Mouse (Mus musculus): ENCODE data around the gene Parp11. TPM values are rescaled to one million over a fixed set of nuclear protein-coding genes. Genes with fewer than 3 reads are reported as not detected.

Gene Parp11
- polyA plus RNA-seq, 1 experiment from 2014 or later: 91.7 TPM

DNA sequence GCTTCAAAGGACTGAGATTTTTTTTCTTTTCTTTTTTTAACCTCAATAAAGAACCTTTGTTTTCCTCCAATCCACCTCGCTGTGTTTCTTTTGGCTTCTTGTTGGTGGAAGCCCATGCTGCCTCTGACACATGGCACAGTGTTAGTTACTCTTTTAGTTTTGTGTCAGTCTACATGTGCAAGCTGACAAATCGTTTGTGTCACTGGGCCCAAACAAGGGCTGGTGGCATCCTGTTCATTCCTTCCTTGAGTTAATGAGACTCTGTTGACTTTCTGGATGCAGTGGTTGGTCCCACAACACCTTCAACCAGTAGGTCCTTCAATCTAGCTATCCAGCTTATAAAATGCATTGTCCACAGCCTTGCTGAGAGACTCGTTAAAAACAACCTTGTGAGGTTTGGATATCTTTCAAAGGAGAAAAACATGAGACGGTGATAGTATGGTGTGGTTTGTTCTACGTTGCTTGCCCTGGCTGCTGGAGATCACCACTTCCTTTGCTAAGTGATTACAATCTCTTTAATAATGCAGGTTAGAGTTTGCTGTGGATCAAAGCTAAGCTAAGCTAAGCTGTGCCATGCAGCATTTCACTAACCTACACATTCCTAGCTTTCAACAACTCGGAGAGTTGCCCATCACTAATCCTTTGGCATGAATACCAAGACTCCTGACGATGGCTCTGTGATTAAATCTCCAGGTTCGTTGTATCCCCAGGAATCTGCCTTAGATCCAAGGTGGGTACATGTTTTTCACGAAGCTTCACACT, 12.6 kb upstream of the Parp11 start:
- Histone ChIP-seq H3K9me3 (no peaks in the 10 kb centered on the region), H3K4me2 (replicated peaks) (no peak overlapping the region), H3K36me3 (no peaks in the 10 kb centered on the region), H3K4me3 (replicated peaks) (no peak overlapping the region), H3K27me3 (no peaks in the 10 kb centered on the region), H3K4me1 (replicated peaks) (no peaks in the 10 kb centered on the region; the same call in 1 of the 2 replicates), H3K27ac (no peak overlapping the region), H3K9ac (replicated peaks) (no peak overlapping the region)
- ATAC-seq: no peak
- 85% methylated on average over 9 of the region's 9 CpGs for WGBS

DNA sequence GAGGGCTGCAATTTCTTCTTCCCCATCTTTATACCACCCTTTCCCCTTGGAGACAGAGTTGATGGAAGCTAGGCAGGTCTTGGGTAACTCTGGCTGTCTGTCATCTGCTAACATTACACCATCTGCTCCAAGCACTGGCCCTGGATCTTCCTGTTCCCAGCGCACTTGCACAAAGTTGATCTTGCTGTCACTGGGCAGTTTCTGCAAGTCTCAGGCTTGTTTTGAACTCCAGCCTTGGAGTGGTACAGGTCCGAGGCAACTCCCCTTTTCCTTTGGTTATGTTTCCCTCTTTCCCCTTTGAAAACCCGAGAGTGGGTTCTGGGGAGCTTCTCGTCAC, 12.0 kb upstream of the Parp11 start:
- Histone ChIP-seq H3K27me3 (no peaks in the 10 kb centered on the region), H3K36me3 (no peaks in the 10 kb centered on the region), H3K4me2 (replicated peaks) (no peak overlapping the region), H3K9me3 (no peaks in the 10 kb centered on the region), H3K4me1 (replicated peaks) (peaks cover 4% of the 10 kb centered on the region; the same call in 1 of the 2 replicates), H3K27ac (no peak overlapping the region), H3K4me3 (replicated peaks) (no peak overlapping the region), H3K9ac (replicated peaks) (no peak overlapping the region)
- ATAC-seq: no peak
- 71% methylated on average over 4 of the region's 4 CpGs for WGBS

GRCm38 (mm10) chr6:127439063-127439462, 7.6 kb upstream of the Parp11 start:
- Histone ChIP-seq H3K9me3 (no peaks in the 10 kb centered on the region), H3K4me2 (replicated peaks) (no peak overlapping the region), H3K9ac (replicated peaks) (no peak overlapping the region), H3K4me1 (replicated peaks) (peaks cover 41% of the 10 kb centered on the region), H3K4me3 (replicated peaks) (no peak overlapping the region), H3K27ac (no peak overlapping the region), H3K36me3 (no peaks in the 10 kb centered on the region), H3K27me3 (no peaks in the 10 kb centered on the region)
- ATAC-seq: no peak
- WGBS: 96% methylated on average over 3 of the region's 3 CpGs

GRCm38 (mm10) chr6:127439540-127440195, 7.0 kb upstream of the Parp11 start:
- H3K27ac ChIP-seq: peak overlapping the region; percentile 30; the same call in 1 of the 2 replicates
- 86% methylated on average over 5 of the region's 5 CpGs for WGBS
- H3K9ac ChIP-seq (replicated peaks): no peak overlapping the region
- no peak overlapping the region for H3K4me2 ChIP-seq (replicated peaks)
- H3K27me3 ChIP-seq: no peaks in the 10 kb centered on the region
- H3K4me3 ChIP-seq (replicated peaks): no peak overlapping the region
- no peak for ATAC-seq
- H3K4me1 ChIP-seq (replicated peaks): peaks cover 47% of the 10 kb centered on the region
- no peaks in the 10 kb centered on the region for H3K9me3 ChIP-seq
- H3K36me3 ChIP-seq: no peaks in the 10 kb centered on the region

GRCm38 (mm10) chr6:127440416-127441104, 6.1 kb upstream of the Parp11 start:
- peak; percentile 92 for ATAC-seq
- no peaks in the 10 kb centered on the region for H3K27me3 ChIP-seq
- peaks cover 54% of the 10 kb centered on the region for H3K4me1 ChIP-seq (replicated peaks)
- H3K4me3 ChIP-seq (replicated peaks): peak overlapping the region; percentile 3; the same call in 1 of the 2 replicates
- peak overlapping the region; percentile 66 for H3K27ac ChIP-seq
- H3K9me3 ChIP-seq: no peaks in the 10 kb centered on the region
- 0 out of 2 replicates have a peak overlapping the region, but pooled peaks have one; percentile 23 for H3K9ac ChIP-seq (replicated peaks)
- peak overlapping the region; percentile 50 for H3K4me2 ChIP-seq (replicated peaks)
- no peaks in the 10 kb centered on the region for H3K36me3 ChIP-seq
- 22% methylated on average over 14 of the region's 14 CpGs for WGBS

- no peaks in the 10 kb centered on the region for H3K9me3 ChIP-seq
- WGBS: 49% methylated on average over 4 of the region's 4 CpGs
- ATAC-seq: no peak
Observed at GRCm38 (mm10) chr6:127442584-127442983, 4.1 kb upstream of the Parp11 start.

DNA sequence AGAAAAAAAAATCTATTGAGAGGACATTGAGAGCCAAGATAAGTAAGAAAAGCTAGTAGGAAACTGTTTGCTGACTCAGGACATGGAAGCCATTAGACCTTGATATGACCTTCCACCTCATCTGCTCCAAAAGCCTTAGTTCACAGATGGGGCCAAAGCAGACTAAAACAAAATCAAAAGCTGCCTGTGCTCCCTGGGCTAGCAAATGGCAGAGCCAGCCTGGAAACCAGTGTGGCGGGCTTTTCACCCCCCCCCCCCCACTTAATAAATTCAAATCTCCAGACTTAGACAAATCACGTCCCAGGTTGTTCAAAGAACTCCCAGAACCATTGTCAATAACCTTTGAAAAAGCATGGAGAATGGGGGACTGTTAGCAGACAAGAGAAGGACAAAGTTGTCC, 2.7 kb upstream of the Parp11 start:
- no peak for ATAC-seq
- 2% methylated on average over 2 of the region's 2 CpGs for WGBS
- H3K4me3 ChIP-seq (replicated peaks): no peak overlapping the region
- peaks cover 66% of the 10 kb centered on the region for H3K4me1 ChIP-seq (replicated peaks)
- no peaks in the 10 kb centered on the region for H3K9me3 ChIP-seq
- H3K4me2 ChIP-seq (replicated peaks): no peak overlapping the region
- H3K27me3 ChIP-seq: no peaks in the 10 kb centered on the region
- H3K9ac ChIP-seq (replicated peaks): no peak overlapping the region
- H3K27ac ChIP-seq: 0 out of 2 replicates have a peak overlapping the region, but pooled peaks have one; percentile 21
- H3K36me3 ChIP-seq: no peaks in the 10 kb centered on the region

More at GRCm38 (mm10) chr6:127442584-127442983, 4.1 kb upstream of the Parp11 start:
- Histone ChIP-seq H3K9ac (replicated peaks) (no peak overlapping the region), H3K27me3 (no peaks in the 10 kb centered on the region), H3K4me3 (replicated peaks) (no peak overlapping the region), H3K4me2 (replicated peaks) (no peak overlapping the region), H3K4me1 (replicated peaks) (peaks cover 56% of the 10 kb centered on the region), H3K27ac (no peak overlapping the region), H3K36me3 (no peaks in the 10 kb centered on the region)

GRCm38 (mm10) chr6:127444466-127444865, 2.2 kb upstream of the Parp11 start:
- 29% methylated on average over 4 of the region's 4 CpGs for WGBS
- Histone ChIP-seq H3K36me3 (no peaks in the 10 kb centered on the region), H3K27ac (no peak overlapping the region), H3K9me3 (no peaks in the 10 kb centered on the region), H3K4me1 (replicated peaks) (peaks cover 69% of the 10 kb centered on the region), H3K4me3 (replicated peaks) (no peak overlapping the region), H3K4me2 (replicated peaks) (no peak overlapping the region), H3K27me3 (no peaks in the 10 kb centered on the region), H3K9ac (replicated peaks) (no peak overlapping the region)
- no peak for ATAC-seq

DNA sequence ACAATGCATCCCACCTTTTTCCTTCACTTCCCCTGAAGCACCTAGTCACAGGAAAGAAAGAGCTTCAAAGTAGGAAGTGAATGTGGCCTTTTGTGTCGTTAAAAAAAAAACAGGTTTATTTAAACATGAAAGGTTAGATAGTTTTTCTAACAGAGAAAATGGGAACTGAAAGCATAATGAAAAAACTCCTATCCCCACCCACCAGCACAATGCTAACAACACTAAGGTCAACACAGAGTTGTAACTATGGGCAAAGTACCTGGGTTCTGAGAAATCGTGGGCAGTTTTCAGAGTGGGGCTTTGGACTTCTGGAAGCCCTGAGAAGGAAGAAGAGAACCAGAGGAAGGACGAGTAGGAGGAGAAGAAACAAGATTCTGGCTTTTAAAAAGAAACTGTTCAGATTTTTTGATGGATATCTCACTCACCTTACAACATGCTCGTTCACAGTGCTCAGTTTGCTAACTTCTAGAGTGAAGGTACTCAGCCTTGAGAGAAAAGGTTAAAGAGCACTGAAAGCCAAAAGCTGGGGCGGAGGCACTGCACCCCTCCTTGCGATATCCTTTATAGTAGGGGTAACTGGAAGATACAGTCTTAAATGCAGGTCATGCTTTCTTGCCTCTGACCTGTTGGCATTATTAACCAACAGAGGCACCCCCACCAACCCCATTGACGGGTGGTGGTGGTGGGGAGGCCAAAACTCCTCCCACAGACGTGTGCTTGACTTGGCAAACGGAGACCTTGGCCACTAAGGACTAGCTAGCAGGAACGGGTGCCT, 1.2 kb downstream of the Parp11 start:
- H3K4me2 ChIP-seq (replicated peaks): no peak overlapping the region
- H3K4me1 ChIP-seq (replicated peaks): peaks cover 57% of the 10 kb centered on the region
- no peaks in the 10 kb centered on the region for H3K27me3 ChIP-seq
- H3K27ac ChIP-seq: no peak overlapping the region
- H3K9ac ChIP-seq (replicated peaks): no peak overlapping the region
- WGBS: 73% methylated on average over 10 of the region's 10 CpGs
- H3K9me3 ChIP-seq: no peaks in the 10 kb centered on the region
- ATAC-seq: no peak
- no peak overlapping the region for H3K4me3 ChIP-seq (replicated peaks)
- H3K36me3 ChIP-seq: no peaks in the 10 kb centered on the region

GRCm38 (mm10) chr6:127448869-127449268, 2.2 kb downstream of the Parp11 start:
- Histone ChIP-seq H3K9ac (replicated peaks) (no peak overlapping the region), H3K36me3 (no peaks in the 10 kb centered on the region), H3K4me3 (replicated peaks) (no peak overlapping the region), H3K27ac (peak overlapping the region; percentile 97), H3K4me2 (replicated peaks) (no peak overlapping the region), H3K27me3 (no peaks in the 10 kb centered on the region), H3K4me1 (replicated peaks) (peaks cover 48% of the 10 kb centered on the region), H3K9me3 (no peaks in the 10 kb centered on the region)
- WGBS: 54% methylated on average over 2 of the region's 2 CpGs
- no peak for ATAC-seq

DNA sequence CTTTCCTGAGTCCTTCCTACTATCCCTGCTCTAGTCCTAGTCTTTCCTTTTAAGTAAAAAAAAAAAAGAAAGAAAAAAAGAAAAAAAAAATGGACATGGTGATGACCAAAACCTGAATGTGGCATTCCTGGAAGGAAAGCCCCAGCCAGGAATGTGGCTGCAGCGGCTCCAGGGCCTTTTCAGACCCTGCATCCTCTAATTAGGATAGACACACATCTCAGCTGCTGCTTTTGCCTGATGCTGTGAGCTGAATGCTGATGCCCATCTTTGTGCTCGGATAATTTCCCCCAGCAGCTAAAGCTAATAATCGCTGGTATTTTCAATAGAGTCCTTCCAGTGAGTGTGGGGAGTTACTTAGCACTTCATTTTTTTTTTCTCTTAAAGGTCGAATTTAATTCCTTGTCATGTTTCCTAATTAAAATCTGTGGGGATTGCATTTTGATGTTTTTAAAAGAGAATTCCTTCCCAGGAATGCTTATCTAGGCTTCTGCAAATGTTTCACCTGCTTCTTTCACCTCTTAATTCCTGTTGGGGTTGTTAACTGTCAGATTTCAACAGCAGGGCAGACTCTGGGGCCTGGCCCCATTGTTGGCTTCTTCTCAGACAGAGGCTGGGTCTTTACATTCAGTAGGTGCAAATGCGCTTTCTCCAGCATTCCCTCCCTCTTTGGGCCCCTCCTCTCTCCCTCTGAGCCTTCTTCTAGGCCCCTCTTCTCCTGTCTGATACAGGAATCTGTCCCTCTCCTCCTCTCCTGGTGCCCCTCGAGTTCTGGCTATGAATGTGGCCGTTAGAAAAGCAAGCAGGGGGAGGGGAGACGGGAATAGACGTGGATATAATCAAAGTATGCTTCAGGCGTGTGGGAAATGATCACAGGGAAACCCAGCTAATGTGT, 3.1 kb downstream of the Parp11 start:
- Histone ChIP-seq H3K9ac (replicated peaks) (peak overlapping the region; percentile 48; the same call in 1 of the 2 replicates), H3K9me3 (no peaks in the 10 kb centered on the region), H3K4me3 (replicated peaks) (no peak overlapping the region), H3K4me2 (replicated peaks) (peak overlapping the region; percentile 19; the same call in 1 of the 2 replicates), H3K36me3 (no peaks in the 10 kb centered on the region), H3K4me1 (replicated peaks) (peaks cover 46% of the 10 kb centered on the region), H3K27ac (peak overlapping the region; percentile 97), H3K27me3 (no peaks in the 10 kb centered on the region)
- WGBS: 4% methylated on average over 10 of the region's 10 CpGs
- peak; percentile 55 for ATAC-seq

Data from midbrain, embryonic 13.5 days (tissue).